Mouse (Mus musculus): ENCODE measurements around the gene Tex38. TPM values are rescaled to one million over a fixed set of nuclear protein-coding genes. Genes with fewer than 3 reads are reported as not detected.
A peak's percentile ranks its signal among the peaks of the same experiment; 100 is the strongest.

Tex38 gene
- not detected in 2 replicates for total RNA-seq (2014; rRNA removed)
- polyA plus RNA-seq (2015; fragmentation: Nextera tagmentation; extraction: Ambion mirVana), result 0.74 and 0.77 TPM in 2 replicates

- Histone ChIP-seq H3K4me2 (ENCODE audit: low read depth, low read length) (no peak within 1 kb of the TSS), H3K4me1 (ENCODE audit: insufficient read depth, low read length) (peaks cover 7% of the 10 kb centered on the region; the same call in 1 of the 2 replicates), H3K9me3 (ENCODE audit: low read length) (no peaks in the 10 kb centered on the region), H3K27me3 (ENCODE audit: insufficient read depth, low read length) (no peaks in the 10 kb centered on the region), H3K27ac (no peak within 1 kb of the TSS), H3K36me3 (ENCODE audit: insufficient read depth, low read length) (0 out of 2 replicates have a peak, but pooled peaks cover 6% of the 10 kb centered on the region), H3K4me3 (ENCODE audit: low read length) (no peak within 1 kb of the TSS), H3K9ac (replicated peaks; ENCODE audit: low read length) (no peak within 1 kb of the TSS)
- TF ChIP-seq CTCF (IDR thresholded peaks at IDR 0.05; ENCODE audit: low read depth), result no peak
- ATAC-seq (no peak), DNase-seq (ENCODE audit: low spot score) (no peak)
- WGBS, result 85% methylated on average over 3 of the region's 3 CpGs
Observed at GRCm38 (mm10) chr4:115780918-115781317, at the start of gene Tex38. Gene Tex38, minus strand, starts transcription at chr4:115781018.

- no peak for ATAC-seq
- no peaks in the 10 kb centered on the region; the same call in 1 of the 2 replicates for H3K4me1 ChIP-seq (ENCODE audit: insufficient read depth, low read length)
- H3K36me3 ChIP-seq (ENCODE audit: insufficient read depth, low read length), result no peaks in the 10 kb centered on the region
- H3K4me2 ChIP-seq (ENCODE audit: low read depth, low read length), result no peak overlapping the region
- H3K9ac ChIP-seq (replicated peaks; ENCODE audit: low read length), result no peak overlapping the region
- no peak for TF ChIP-seq CTCF (IDR thresholded peaks at IDR 0.05; ENCODE audit: low read depth)
- H3K27me3 ChIP-seq (ENCODE audit: insufficient read depth, low read length), result no peaks in the 10 kb centered on the region
- DNase-seq (ENCODE audit: low spot score), result no peak
- no peak overlapping the region for H3K4me3 ChIP-seq (ENCODE audit: low read length)
- no peak overlapping the region for H3K27ac ChIP-seq
- no peaks in the 10 kb centered on the region for H3K9me3 ChIP-seq (ENCODE audit: low read length)
- 77% methylated on average over 5 of the region's 5 CpGs for WGBS
Observed at GRCm38 (mm10) chr4:115830491-115830890, 49.7 kb upstream of the Tex38 start.

GRCm38 (mm10) chr4:115828572-115828902, 47.7 kb upstream of the Tex38 start:
- Histone ChIP-seq H3K9ac (replicated peaks; ENCODE audit: low read length) (peak overlapping the region; percentile 70), H3K27ac (no peak overlapping the region), H3K4me1 (ENCODE audit: insufficient read depth, low read length) (no peaks in the 10 kb centered on the region; the same call in 1 of the 2 replicates), H3K4me2 (ENCODE audit: low read depth, low read length) (peak overlapping the region; percentile 81), H3K36me3 (ENCODE audit: insufficient read depth, low read length) (no peaks in the 10 kb centered on the region), H3K4me3 (ENCODE audit: low read length) (peak overlapping the region; percentile 82), H3K9me3 (ENCODE audit: low read length) (no peaks in the 10 kb centered on the region), H3K27me3 (ENCODE audit: insufficient read depth, low read length) (no peaks in the 10 kb centered on the region)
- no peak for TF ChIP-seq CTCF (IDR thresholded peaks at IDR 0.05; ENCODE audit: low read depth)
- peak; percentile 16 for ATAC-seq
- WGBS, result 5% methylated on average over 8 of the region's 8 CpGs
- no peak for DNase-seq (ENCODE audit: low spot score)

DNA sequence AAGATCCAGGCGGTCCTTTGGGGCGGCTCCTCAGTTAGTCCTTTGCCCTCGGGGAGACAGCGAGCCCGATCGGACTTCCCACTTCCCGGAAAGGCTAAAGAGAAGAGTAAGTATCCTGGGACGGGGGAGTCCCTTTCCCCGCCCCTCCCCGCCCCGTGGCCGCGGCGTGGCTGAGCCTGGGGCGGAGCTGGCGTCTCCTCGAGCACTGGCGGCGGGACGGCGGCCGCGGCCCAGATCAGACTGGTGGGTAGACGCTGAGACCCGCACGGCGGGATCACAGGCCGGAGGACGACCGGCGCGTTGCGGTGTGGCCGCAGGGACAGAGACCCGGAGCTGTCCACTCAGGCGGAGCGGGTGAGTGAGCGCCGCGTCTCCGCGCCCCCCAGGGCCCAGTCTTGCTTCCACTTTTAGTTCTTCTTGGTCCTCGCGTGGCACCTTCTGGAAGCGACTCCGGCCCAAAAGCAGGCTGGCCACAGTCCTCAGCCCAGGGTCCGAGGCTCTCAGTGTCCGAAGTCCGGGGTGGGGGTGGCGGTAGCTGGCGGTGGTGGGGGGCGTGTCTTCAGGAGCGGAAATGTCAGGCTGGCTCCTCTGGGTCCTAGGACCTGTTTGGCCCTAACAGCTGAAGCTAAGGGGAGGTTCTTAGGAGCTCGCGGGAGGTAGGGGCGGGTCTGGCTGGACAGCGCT, 47.2 kb upstream of the Tex38 start, which contains the start of gene Mob3c:
Gene Mob3c, plus strand, starts transcription at position 205 of the 684 bp plus-strand sequence.
- DNase-seq (ENCODE audit: low spot score), result peak; percentile 83

GRCm38 (mm10) chr4:115827535-115827887, 46.7 kb upstream of the Tex38 start:
- H3K36me3 ChIP-seq (ENCODE audit: insufficient read depth, low read length), result no peaks in the 10 kb centered on the region
- H3K4me2 ChIP-seq (ENCODE audit: low read depth, low read length), result peak overlapping the region; percentile 81
- no peaks in the 10 kb centered on the region; the same call in 1 of the 2 replicates for H3K4me1 ChIP-seq (ENCODE audit: insufficient read depth, low read length)
- peak overlapping the region; percentile 79; the same call in 1 of the 2 replicates for H3K27ac ChIP-seq
- peak overlapping the region; percentile 70; the same call in 1 of the 2 replicates for H3K9ac ChIP-seq (replicated peaks; ENCODE audit: low read length)
- 1% methylated on average over 4 of the region's 4 CpGs for WGBS
- DNase-seq (ENCODE audit: low spot score), result peak; percentile 51
- TF ChIP-seq CTCF (IDR thresholded peaks at IDR 0.05; ENCODE audit: low read depth), result peak; percentile 47
- peak overlapping the region; percentile 82 for H3K4me3 ChIP-seq (ENCODE audit: low read length)
- H3K27me3 ChIP-seq (ENCODE audit: insufficient read depth, low read length), result no peaks in the 10 kb centered on the region
- no peaks in the 10 kb centered on the region for H3K9me3 ChIP-seq (ENCODE audit: low read length)
- no peak for ATAC-seq

More for the DNA sequence above, 47.2 kb upstream of the Tex38 start, which contains the start of gene Mob3c:
- Histone ChIP-seq H3K4me2 (ENCODE audit: low read depth, low read length) (peak within 1 kb of the TSS; percentile 81), H3K27me3 (ENCODE audit: insufficient read depth, low read length) (no peaks in the 10 kb centered on the region), H3K4me1 (ENCODE audit: insufficient read depth, low read length) (no peaks in the 10 kb centered on the region; the same call in 1 of the 2 replicates), H3K36me3 (ENCODE audit: insufficient read depth, low read length) (no peaks in the 10 kb centered on the region), H3K9me3 (ENCODE audit: low read length) (no peaks in the 10 kb centered on the region), H3K27ac (peak within 1 kb of the TSS; percentile 79), H3K4me3 (ENCODE audit: low read length) (peak within 1 kb of the TSS; percentile 82), H3K9ac (replicated peaks; ENCODE audit: low read length) (peak within 1 kb of the TSS; percentile 70)
- 0 out of 2 replicates have a peak, but pooled peaks have one; percentile 2 for TF ChIP-seq CTCF (IDR thresholded peaks at IDR 0.05; ENCODE audit: low read depth)
- under 1% methylated on average over 57 of the region's 57 CpGs for WGBS
- peak; percentile 94 for ATAC-seq

DNA sequence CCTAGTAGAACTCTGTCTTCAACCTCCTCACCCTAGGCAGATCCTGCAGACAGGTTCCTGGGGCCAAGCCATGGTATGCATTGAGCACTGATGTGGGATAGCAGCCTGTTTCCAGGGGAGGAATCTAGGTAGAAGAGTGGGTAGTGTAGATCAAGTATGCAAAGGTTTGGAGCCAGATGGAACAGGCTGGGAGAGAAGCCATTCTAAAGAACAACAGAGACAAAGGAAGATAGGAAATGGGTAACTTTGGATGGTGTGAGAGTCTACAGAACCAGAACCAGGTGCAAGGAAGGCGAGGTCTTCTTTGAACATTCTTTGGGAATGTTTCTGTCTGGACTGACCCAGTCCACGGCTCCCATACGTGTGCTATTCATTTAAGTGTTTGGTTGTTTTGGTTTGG, 46.2 kb upstream of the Tex38 start:
- ATAC-seq (no peak), DNase-seq (ENCODE audit: low spot score) (no peak)
- whole genome bisulfite sequencing, result 62% methylated on average over 3 of the region's 3 CpGs
- Histone ChIP-seq H3K4me3 (ENCODE audit: low read length) (no peak overlapping the region), H3K4me2 (ENCODE audit: low read depth, low read length) (peak overlapping the region; percentile 81; the same call in 1 of the 2 replicates), H3K4me1 (ENCODE audit: insufficient read depth, low read length) (no peaks in the 10 kb centered on the region; the same call in 1 of the 2 replicates), H3K27me3 (ENCODE audit: insufficient read depth, low read length) (no peaks in the 10 kb centered on the region), H3K27ac (no peak overlapping the region), H3K9me3 (ENCODE audit: low read length) (no peaks in the 10 kb centered on the region), H3K36me3 (ENCODE audit: insufficient read depth, low read length) (no peaks in the 10 kb centered on the region), H3K9ac (replicated peaks; ENCODE audit: low read length) (no peak overlapping the region)
- TF ChIP-seq CTCF (IDR thresholded peaks at IDR 0.05; ENCODE audit: low read depth), result no peak

DNA sequence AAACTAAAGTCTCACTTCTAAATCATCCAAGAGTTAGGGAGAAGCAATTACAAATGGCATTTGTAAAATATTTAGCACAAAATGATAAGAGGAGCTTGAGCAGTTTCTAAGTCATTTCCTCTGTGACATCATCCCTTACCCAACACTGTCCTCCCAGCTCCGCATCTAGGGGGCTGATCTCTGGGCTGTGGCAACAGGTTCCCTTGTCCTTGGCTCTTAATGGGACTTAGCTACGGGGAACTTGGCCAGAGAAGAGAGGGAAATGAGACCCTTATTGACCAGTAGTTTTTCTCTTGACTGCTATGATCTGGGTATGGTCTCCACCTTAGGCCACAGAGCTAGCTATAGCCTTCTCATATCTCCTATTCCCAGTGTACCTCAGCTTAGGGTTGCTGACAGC, 44.5 kb upstream of the Tex38 start:
- 81% methylated on average over 2 of the region's 2 CpGs for WGBS
- H3K27me3 ChIP-seq (ENCODE audit: insufficient read depth, low read length), result no peaks in the 10 kb centered on the region
- DNase-seq (ENCODE audit: low spot score) (no peak), ATAC-seq (no peak)
- no peaks in the 10 kb centered on the region for H3K36me3 ChIP-seq (ENCODE audit: insufficient read depth, low read length)
- no peaks in the 10 kb centered on the region for H3K9me3 ChIP-seq (ENCODE audit: low read length)
- H3K4me3 ChIP-seq (ENCODE audit: low read length), result no peak overlapping the region
- no peaks in the 10 kb centered on the region; the same call in 1 of the 2 replicates for H3K4me1 ChIP-seq (ENCODE audit: insufficient read depth, low read length)
- H3K4me2 ChIP-seq (ENCODE audit: low read depth, low read length), result no peak overlapping the region
- H3K27ac ChIP-seq, result no peak overlapping the region
- TF ChIP-seq CTCF (IDR thresholded peaks at IDR 0.05; ENCODE audit: low read depth), result no peak
- H3K9ac ChIP-seq (replicated peaks; ENCODE audit: low read length), result no peak overlapping the region

Data from hindbrain, postnatal 0 days (tissue).